Mouse (Mus musculus) heart, embryonic 14.5 days (tissue): ENCODE results near the gene Plekha6. TPM values are rescaled to one million over a fixed set of nuclear protein-coding genes. Genes with fewer than 3 reads are reported as not detected.

Source experiments
- ATAC-seq: fragments of 200-750 bp; cut with Nextera tagmentation; 2 replicates; pipeline ENCODE4 v1.8.0; 2017; ENCODE audit warnings: low read depth, moderate TSS enrichment; ENCODE audit not compliant: insufficient number of reproducible peaks, insufficient read depth, low FRiP score
- H3K27ac ChIP-seq, 2 experiments: fragments of 200-500 bp in 1 of 2; fragments of 300-500 bp in 1 of 2; sonication (generic) in 1 of 2; replicated peaks in 1 of 2; 2 replicates each; pipeline ENCODE4 v1.5.1; 2012 to 2014; ENCODE audit warnings: low read depth in 2 of 2, low read length in 2 of 2, control low read depth in 1 of 2, mild to moderate bottlenecking in 1 of 2, mixed read lengths in 1 of 2; ENCODE audit not compliant: control insufficient read depth in 1 of 2, insufficient read depth in 1 of 2
- H3K27me3 ChIP-seq: fragments of 300-500 bp; sonication (generic); 2 replicates; pipeline ENCODE4 v1.6.1; 2014; ENCODE audit warnings: mild to moderate bottlenecking, low read length, control low read depth; ENCODE audit not compliant: control insufficient read depth, insufficient read depth
- H3K36me3 ChIP-seq: fragments of 300-500 bp; sonication (generic); 2 replicates; pipeline ENCODE4 v1.6.1; 2014; ENCODE audit warnings: mild to moderate bottlenecking, control low read depth, low read length, mixed read lengths; ENCODE audit not compliant: control insufficient read depth, insufficient read depth
- H3K4me1 ChIP-seq, 2 experiments: fragments of 200-500 bp in 1 of 2; fragments of 300-500 bp in 1 of 2; sonication (generic) in 1 of 2; 2 replicates each; pipeline ENCODE4 v1.6.1; 2012 to 2014; ENCODE audit warnings: low read length in 2 of 2, control low read depth in 1 of 2, mixed read lengths in 1 of 2; ENCODE audit not compliant: control insufficient read depth in 2 of 2, insufficient read depth in 2 of 2
- H3K4me2 ChIP-seq: fragments of 300-500 bp; sonication (generic); 2 replicates; pipeline ENCODE4 v1.6.1; 2014; ENCODE audit warnings: mild to moderate bottlenecking, low read length
- H3K4me3 ChIP-seq, 2 experiments: fragments of 200-500 bp in 1 of 2; fragments of 300-500 bp in 1 of 2; sonication (generic) in 1 of 2; 2 replicates each; pipeline ENCODE4 v1.5.1; 2012 to 2014; ENCODE audit warnings: low read length in 2 of 2, mild to moderate bottlenecking in 2 of 2, control low read depth in 1 of 2, low read depth in 1 of 2, moderate library complexity in 1 of 2; ENCODE audit not compliant: control insufficient read depth in 1 of 2, insufficient read depth in 1 of 2
- H3K9ac ChIP-seq: fragments of 300-500 bp; sonication (generic); 2 replicates; pipeline ENCODE4 v1.6.1; 2014; ENCODE audit warnings: mild to moderate bottlenecking, low read length
- H3K9me3 ChIP-seq: fragments of 300-500 bp; sonication (generic); 2 replicates; pipeline ENCODE4 v1.6.1; 2016; ENCODE audit warnings: low read length, control low read depth; ENCODE audit not compliant: control insufficient read depth
- WGBS: fragments of 180-500 bp; shearing (Covaris S2); extraction: QIAGEN DNeasy Blood & Tissue Kit; methylation state at CpG from one replicate; pipeline ENCODE4 v1.1.7; 2014; 5-methylcytosine and 5-hydroxymethylcytosine counted together
- polyA plus RNA-seq: library from polyadenylated mRNA; unstranded; fragments of >200 nt; fragmentation: Nextera tagmentation; extraction: Ambion mirVana; gene quantifications from 2 replicates; pipeline ENCODE4 v1.2.1, GENCODE M21; 2014

Plekha6 gene
- polyA plus RNA-seq, 1 experiment from 2014 or later, result 12.4 TPM

DNA sequence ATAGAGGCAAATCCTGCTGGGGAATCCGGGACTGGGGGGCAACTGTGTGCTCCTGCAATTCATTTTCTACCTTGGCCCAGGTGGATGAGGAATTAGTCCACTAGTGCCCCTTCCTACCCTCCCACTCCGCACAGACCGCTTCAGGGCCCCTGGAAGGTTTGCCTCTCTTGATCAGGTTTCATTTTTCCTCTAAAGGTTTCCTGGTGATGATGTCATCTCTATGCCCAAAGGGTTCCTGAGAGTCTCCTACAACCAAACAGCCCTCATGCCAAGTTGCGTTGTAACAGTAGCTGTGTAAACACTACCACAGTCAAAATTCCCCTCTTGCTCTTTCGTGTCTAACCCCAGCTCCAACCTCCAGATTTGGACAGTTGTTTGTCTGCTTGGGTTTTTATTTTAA is 16.7 kb upstream of the Plekha6 start:
- H3K9ac ChIP-seq, result no peak overlapping the region
- no peaks in the 10 kb centered on the region for H3K27me3 ChIP-seq
- no peaks in the 10 kb centered on the region for H3K4me1 ChIP-seq
- 77% methylated on average over 5 of the region's 5 CpGs for WGBS
- no peak overlapping the region for H3K27ac ChIP-seq
- H3K4me2 ChIP-seq, result no peak overlapping the region
- H3K36me3 ChIP-seq, result no peaks in the 10 kb centered on the region
- H3K4me3 ChIP-seq, result no peak overlapping the region
- H3K9me3 ChIP-seq, result peaks cover 10% of the 10 kb centered on the region; the same call in 1 of the 2 replicates
- ATAC-seq, result no peak

DNA sequence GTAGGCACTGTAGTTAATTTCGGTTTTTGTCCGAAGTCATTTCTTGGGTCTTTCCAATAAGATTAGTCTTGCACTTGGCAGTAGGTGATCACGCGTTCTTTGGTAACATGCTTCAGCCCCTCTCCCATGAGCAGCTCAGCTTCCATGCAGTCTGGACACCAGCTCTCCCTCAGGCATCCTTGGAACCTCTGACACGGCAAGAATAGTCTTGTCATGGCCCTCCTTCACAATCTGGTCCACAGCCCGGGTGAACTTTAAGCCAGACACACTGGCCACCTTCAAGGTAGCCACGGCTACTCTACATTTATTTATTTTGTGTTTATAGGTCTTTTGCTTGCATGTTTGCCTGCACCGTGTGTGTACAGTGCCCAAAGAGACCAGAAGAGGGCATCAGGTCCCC is 15.9 kb upstream of the Plekha6 start:
- Histone ChIP-seq H3K27ac (no peak overlapping the region), H3K9me3 (peaks cover 10% of the 10 kb centered on the region; the same call in 1 of the 2 replicates), H3K36me3 (no peaks in the 10 kb centered on the region), H3K4me3 (no peak overlapping the region), H3K4me2 (no peak overlapping the region), H3K27me3 (no peaks in the 10 kb centered on the region), H3K4me1 (no peaks in the 10 kb centered on the region), H3K9ac (no peak overlapping the region)
- no peak for ATAC-seq
- 87% methylated on average over 8 of the region's 8 CpGs for WGBS

DNA sequence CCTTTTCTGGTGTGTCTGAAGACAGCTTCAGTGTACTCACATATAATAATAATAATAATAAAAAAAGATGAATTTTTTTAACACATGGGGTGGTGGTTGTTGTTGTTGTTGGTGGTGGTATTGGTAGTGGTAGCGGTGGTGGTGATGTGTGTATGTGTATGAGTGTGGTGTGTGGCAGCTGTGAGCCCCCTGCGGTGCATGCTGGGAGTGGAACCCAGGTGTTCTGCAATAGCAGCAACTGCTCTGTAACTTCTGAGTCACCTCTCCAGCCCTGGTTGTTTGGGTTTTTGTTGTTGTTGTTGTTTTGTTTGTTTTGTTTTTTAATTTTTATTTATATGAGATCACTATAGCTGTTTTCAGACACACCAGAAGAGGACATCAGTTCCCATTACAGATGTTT is 13.5 kb upstream of the Plekha6 start:
- Histone ChIP-seq H3K4me2 (no peak overlapping the region), H3K4me1 (no peaks in the 10 kb centered on the region), H3K27ac (no peak overlapping the region), H3K9ac (no peak overlapping the region), H3K9me3 (peaks cover 10% of the 10 kb centered on the region; the same call in 1 of the 2 replicates), H3K36me3 (no peaks in the 10 kb centered on the region), H3K4me3 (no peak overlapping the region), H3K27me3 (no peaks in the 10 kb centered on the region)
- no peak for ATAC-seq
- WGBS, result 94% methylated on average over 2 of the region's 2 CpGs

DNA sequence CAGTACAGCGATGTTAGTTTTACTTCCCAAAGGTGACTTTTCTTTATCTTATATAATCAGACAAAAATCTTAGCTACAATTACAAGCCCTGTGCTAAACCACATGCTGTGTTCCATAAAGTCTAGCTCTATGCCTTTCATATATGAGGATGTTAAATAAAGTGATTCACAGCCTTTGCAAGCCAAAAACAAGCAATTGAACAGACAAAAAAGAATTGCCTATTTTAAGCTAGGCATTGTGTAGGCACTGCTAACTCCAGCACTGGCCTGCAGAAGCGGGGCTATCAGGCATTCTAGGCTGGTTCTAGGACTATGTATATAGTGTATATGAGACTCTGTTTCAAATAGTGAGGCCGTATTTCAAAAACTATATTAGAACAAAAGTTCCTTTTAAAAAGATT is 11.8 kb upstream of the Plekha6 start:
- 90% methylated on average over 3 of the region's 3 CpGs for WGBS
- no peak for ATAC-seq
- H3K4me2 ChIP-seq, result no peak overlapping the region
- H3K4me1 ChIP-seq, result no peaks in the 10 kb centered on the region
- H3K27me3 ChIP-seq, result no peaks in the 10 kb centered on the region
- H3K9me3 ChIP-seq, result peaks cover 10% of the 10 kb centered on the region; the same call in 1 of the 2 replicates
- H3K4me3 ChIP-seq, result no peak overlapping the region
- no peak overlapping the region for H3K27ac ChIP-seq
- no peaks in the 10 kb centered on the region for H3K36me3 ChIP-seq
- no peak overlapping the region for H3K9ac ChIP-seq

DNA sequence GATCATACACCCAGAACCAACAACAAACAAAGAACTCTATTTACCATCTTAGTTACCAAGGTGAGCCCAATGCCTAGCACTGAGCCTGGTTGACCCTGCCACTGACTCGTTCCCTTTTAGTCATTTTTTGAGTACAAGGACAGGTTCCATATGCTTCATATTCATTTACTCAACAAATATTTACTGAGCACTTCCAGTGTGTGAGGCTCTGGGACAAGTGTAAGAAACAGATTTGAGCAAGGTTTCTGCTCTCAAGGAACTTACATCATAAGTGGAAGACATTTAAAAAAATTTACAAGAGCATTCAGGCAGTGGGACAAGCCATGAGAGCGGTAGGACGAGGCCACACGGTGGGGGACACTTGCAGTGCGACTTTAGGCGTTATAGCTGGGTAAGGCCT is 8.7 kb upstream of the Plekha6 start:
- no peak overlapping the region for H3K4me3 ChIP-seq
- no peak overlapping the region for H3K4me2 ChIP-seq

DNA sequence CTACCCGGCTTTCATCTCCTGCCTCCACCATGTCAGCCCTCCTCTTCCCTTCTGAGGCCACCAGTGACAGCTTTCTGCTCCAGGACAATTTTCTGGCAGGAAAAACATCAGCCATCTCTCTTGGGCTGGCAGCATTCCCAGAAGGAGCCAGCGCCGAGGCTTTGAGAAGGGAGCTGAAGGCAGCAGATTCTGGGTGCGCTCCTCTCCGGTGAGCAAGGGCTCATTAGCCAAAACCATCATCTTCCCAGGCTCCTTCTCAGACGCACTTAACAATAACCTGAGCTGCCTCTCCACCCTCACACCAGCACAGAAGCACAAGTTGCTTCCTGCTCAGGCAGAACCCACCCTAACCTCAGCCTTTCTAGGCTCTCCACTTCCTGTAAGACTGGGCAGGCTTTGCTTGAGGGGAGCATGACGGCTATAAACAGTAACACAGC is 4.9 kb upstream of the Plekha6 start:
- peak overlapping the region; percentile 47 for H3K4me2 ChIP-seq
- H3K36me3 ChIP-seq, result no peaks in the 10 kb centered on the region
- peak overlapping the region; percentile 21 to 44; a peak in 2 of 4 replicates for H3K27ac ChIP-seq
- peak overlapping the region in 1 of 2 experiments; percentile 9; a peak in 1 of 4 replicates for H3K4me3 ChIP-seq
- H3K9ac ChIP-seq, result 0 out of 2 replicates have a peak overlapping the region, but pooled peaks have one; percentile 21
- 26% methylated on average over 7 of the region's 7 CpGs for WGBS
- no peaks in the 10 kb centered on the region for H3K9me3 ChIP-seq
- no peak for ATAC-seq
- H3K4me1 ChIP-seq, result peaks cover 5 to 11% of the 10 kb centered on the region in 2 experiments
- peaks cover 32% of the 10 kb centered on the region for H3K27me3 ChIP-seq

More for the DNA sequence above, 8.7 kb upstream of the Plekha6 start:
- Histone ChIP-seq H3K9me3 (no peaks in the 10 kb centered on the region), H3K36me3 (no peaks in the 10 kb centered on the region), H3K27ac (no peak overlapping the region), H3K4me1 (peaks cover 5% of the 10 kb centered on the region in 2 experiments; a peak in 3 of 4 replicates), H3K27me3 (peaks cover 5% of the 10 kb centered on the region; the same call in 1 of the 2 replicates), H3K9ac (no peak overlapping the region)
- ATAC-seq, result no peak
- 85% methylated on average over 6 of the region's 6 CpGs for WGBS

DNA sequence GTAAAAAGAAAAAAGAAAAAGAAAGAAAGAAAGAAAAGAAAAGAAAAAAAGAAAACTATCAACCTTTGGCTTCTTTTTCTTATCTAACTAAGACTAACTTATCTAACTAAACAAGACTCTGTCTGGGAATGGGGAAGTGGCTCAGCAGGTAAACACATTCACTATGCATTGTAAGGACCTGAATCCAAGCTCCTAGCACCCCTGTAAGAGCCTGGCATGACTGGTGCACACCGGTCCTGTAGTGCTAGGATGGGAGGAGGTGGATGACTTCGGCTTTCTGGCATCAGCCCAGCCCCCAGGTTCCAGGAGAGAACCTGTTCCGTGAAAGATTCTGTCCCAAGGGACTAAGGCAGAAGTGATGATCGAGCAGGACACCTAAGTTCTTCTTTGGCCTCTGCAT is 2.5 kb upstream of the Plekha6 start:
- Histone ChIP-seq H3K27ac (no peak overlapping the region), H3K36me3 (no peaks in the 10 kb centered on the region), H3K4me2 (no peak overlapping the region), H3K9ac (no peak overlapping the region), H3K27me3 (peaks cover 51% of the 10 kb centered on the region), H3K9me3 (no peaks in the 10 kb centered on the region), H3K4me3 (no peak overlapping the region), H3K4me1 (peaks cover 8 to 16% of the 10 kb centered on the region in 2 experiments)
- ATAC-seq, result no peak
- 56% methylated on average over 4 of the region's 4 CpGs for WGBS

DNA sequence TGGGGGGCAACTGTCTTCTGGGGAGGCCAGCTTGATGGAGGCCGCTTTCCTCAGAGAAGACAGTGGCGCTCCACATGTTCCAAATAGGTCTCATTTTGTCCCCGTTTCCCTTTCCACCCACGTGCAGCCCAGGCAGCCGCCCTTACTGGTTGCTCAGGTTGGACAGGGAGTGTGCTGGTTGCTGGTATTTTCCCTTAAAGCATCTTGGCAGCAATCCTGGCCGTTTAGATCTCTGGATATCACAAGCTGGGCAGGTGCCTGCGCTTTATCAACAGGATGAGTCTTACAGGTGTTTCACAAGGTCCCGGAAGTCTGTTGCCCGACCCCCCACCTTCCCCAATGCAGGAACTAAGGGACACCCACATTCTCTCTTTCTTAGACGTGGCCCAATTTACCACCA is 2.0 kb upstream of the Plekha6 start:
- Histone ChIP-seq H3K27me3 (peaks cover 54% of the 10 kb centered on the region), H3K36me3 (no peaks in the 10 kb centered on the region), H3K9ac (no peak overlapping the region), H3K4me2 (no peak overlapping the region), H3K4me1 (peaks cover 8 to 16% of the 10 kb centered on the region in 2 experiments), H3K27ac (no peak overlapping the region), H3K4me3 (no peak overlapping the region), H3K9me3 (no peaks in the 10 kb centered on the region)
- no peak for ATAC-seq
- WGBS, result 66% methylated on average over 10 of the region's 10 CpGs
